Mouse (Mus musculus): ENCODE results near the gene H2afb3.
"Not testable (repeated sequence)": the region's sequence is repeated elsewhere in the genome, so short reads cannot be mapped to it uniquely, and the experiment has no call there.

The H2afb3 gene

DNA sequence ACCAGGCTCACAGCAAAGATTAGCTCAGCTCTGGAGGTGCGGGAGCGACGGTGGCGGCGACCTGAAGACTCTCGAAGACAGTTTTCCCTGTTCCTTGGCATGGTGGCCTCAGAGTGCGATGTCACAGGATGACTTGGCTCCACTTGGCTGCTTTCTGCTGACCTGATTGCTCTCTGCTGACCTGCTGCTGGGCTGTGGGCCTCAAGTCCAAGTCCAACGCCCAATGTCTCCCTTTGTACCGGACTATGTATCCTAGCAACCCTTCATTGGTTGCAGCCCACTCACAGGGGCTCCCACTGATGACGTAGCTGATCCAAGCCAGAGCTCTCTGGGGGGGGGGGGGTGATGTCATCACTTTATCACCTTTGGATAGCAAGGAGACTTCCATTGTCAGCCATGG is at the start of gene H2afb3:
Gene H2afb3 (minus strand): TSS at position 101 of the 400 bp plus-strand sequence.
- not testable (repeated sequence) for DNase-seq (ENCODE audit: low spot score in 2 of 2)

DNA sequence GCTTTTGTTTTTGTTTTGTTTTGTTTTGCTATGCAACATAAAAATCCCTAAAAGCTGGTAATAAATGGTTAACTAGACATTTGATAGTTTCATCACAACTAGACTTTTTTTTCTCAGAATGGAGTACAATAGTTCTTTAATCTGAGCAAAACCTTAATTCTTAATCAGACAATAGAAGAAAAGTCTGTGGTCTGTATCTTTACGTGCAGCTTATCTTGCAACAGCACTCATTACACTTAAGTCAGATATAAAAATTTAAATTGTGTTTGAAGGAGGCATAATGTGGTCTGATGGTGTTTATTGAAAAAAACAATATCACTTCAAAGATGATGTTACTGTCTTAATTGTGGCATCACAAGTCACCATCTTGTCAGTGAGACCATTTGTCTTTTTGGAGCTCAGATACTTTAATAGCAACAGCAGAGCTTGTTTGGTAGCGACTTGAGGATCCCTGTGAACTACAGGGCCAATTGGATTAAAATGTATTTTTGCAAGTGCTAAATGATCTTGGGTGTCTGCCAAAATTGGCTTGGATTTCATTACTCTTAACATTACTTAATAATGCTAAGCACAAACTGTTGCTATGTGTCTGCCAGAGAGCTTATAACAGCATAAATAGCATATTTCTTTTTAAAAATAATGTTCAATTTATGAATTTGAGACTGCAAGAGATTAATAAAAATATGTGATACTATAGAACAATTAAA is 11.3 kb downstream of the H2afb3 start:
- no peak for DNase-seq (ENCODE audit: low spot score in 2 of 2)

DNA sequence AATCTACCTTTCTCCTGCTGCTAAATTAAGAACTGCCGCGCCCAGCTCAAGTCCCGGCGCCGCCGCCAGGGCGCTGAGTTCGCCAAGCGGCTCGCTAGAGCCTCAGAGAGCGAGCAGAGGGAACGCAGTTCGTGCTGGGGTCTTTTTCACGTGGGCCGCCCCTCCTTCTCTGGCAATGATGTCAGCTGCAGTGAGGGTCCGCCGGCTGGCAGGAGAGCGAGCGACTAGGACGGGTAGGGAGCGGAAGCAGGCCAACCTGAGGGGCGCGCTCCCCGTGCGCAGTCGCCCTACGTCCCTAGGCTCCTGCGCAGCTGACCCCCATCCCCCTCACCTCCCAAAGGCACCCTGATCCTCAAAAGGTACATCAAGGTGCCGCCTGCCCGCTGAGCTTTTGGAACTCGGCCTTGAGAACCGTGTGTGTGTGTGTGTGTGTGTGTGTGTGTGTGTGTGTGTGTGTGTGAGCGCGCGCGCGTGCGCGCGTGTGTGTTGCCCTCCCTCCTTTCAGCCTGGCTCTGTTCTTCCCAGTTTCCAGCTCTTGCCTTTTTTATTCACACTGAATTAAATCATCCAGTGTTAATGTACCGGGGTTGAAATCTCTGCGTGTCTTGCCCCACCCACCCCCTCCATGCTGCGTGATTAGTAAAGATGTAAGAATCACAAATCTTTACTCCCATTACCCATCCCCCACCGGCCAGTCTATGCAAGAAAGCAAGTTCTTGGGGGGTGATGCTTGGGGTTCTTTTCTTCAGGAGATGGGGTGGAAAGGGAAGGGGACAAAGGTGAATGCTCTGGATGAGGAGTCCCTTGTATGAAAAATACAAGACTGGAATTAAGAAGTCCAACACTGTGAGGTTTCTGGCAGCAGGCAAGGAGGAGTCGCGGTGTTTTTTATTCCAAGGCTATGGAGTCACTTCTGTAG is 19.8 kb downstream of the H2afb3 start:
- DNase-seq (ENCODE audit: low spot score in 2 of 2), result peak in 1 of 2 experiments; percentile 43

DNA sequence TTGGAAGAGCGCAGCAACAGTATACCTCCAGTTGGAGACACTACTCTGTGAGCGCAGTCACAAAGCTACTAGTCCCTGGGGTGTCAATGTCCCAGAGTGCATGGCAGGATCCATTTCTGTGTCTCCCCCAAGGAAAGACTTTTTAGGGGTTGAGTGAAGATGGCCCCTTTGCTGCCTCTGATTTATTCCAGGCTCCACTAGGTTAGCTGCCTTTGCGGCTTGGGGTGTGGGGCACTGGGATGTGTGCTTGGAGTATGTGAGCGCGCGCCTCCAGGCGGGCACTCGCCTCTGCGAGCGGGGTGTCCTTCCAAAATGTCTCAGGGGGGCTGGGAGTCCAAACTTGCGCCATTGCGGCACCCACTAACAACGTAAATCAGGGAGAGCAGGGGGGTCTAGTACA is 21.2 kb downstream of the H2afb3 start:
- no peak for DNase-seq (ENCODE audit: low spot score in 2 of 2)

DNA sequence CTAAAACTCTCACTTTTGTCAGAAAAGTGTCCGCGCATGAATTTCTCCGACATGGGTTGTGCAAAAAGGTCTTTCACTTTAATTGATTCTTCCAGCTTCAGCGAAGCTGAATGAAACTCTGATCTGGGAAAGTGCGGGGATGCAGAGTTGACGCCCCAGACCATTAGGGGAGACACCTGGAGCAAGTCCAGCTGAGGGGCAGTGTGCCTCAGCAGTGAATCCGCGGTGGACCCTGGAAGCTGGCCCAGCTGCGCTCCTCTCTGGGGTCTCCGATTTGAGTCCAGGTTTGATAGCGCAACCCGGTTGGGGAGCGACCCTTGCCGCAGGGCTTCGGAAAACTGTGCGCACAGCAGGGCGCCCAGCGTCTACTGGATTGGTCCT is 22.0 kb downstream of the H2afb3 start:
- peak in 1 of 2 experiments; percentile 10 for DNase-seq (ENCODE audit: low spot score in 2 of 2)

DNA sequence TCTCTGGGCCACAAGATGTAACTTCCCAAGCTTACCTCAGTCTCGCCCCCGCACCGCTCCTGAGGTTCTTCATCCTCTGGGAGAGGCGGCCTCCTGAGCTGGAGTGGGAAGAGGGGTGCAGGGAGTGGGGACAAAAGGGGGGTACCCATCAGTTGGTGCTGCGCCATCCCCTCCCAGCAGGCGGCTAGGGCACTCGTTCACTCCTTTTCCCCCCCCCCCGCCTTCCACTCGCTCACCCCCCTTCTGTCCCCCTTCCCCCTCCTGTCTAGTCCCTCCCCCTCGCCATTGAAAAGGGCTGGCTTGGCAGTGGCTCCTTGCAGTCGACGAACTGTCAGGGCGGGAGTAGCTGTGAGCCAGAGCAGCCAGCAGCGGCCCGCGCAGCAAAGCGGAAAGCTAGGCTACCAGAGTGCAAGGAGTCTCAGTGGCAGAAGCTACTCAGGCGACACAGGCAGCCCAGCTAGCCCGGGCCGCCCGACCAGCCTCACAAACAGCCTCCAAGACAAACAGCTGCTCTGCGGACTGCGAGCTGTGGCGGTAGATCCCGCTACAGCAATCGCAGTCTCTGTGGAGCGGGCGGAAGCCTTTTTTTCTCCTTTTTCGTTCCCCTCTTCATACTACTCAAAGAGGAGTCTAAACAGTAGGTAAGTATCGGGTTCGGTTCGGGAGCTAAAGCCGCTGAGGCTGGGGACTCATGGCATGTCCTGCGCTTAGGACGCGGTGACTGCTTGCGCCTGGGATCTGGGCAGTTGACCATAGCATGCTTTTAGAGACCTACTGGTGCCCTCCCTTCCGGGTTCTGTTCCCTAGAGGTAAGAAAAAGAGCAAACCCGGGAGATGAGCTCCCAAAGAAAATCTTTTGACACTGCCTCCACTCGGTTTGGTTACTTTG is 22.6 kb downstream of the H2afb3 start, which contains the start of gene Pcdh11x:
Gene Pcdh11x (plus strand): TSS at position 249 of the 889 bp plus-strand sequence.
- peak; percentile 23 to 39 for DNase-seq (ENCODE audit: low spot score in 2 of 2)

DNA sequence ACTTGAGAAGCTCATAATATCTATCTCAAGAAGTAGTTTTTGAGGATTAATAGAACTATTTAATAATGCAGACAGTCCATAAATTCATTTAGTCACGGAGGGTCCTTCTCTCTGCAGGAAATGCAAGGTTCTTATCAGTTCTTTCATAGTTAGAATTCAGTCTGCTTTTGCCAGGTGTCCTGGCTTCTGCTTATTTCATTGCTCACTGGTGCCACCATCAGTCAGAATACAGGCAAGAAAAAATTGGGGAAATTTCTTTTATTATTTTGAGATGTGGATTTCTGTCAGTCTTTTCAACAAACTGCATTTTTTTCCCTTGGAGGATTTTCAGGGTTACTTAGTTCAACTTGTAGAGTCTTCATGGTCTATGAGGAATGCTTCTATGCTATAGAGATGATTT is 25.4 kb downstream of the H2afb3 start:
- DNase-seq (ENCODE audit: low spot score in 2 of 2), result no peak

DNA sequence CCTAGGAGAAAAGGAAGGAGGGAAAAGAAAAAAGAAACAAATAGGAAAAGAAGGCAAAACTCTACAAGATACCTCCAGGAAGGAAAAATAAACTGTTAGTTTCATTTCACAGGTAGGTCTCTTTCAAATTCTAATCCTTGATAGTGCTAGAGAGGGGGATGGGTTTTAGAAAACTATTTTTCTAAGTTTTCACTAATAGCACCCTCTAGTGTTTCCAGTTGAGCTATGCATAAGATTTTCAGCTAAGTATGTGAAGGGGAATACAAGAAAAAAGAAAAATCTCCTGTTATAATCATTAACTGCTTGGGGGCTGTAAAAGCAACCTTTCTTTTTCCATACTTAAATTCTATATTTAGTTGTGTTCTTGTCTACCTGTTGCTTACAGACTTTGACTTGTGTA is 27.4 kb downstream of the H2afb3 start:
- DNase-seq (ENCODE audit: low spot score in 2 of 2), result no peak
